Mouse (Mus musculus) small intestine, adult 2 months (tissue): Measurements from ENCODE around the gene Gnas.

Experiments used
- CTCF ChIP-seq: fragments of 200-500 bp; IDR thresholded peaks from 2 replicates; pipeline ENCODE4 v1.5.1; 2012; ENCODE audit warnings: low read depth, mild to moderate bottlenecking, control low read depth, inconsistent platforms, low read length, moderate library complexity, mixed read lengths; ENCODE audit not compliant: insufficient replicate concordance, insufficient read length; ENCODE audit errors: extremely low read depth
- POLR2A ChIP-seq: fragments of 200-500 bp; IDR thresholded peaks from 2 replicates; pipeline ENCODE4 v1.6.1; 2012; ENCODE audit warnings: low read depth, mild to moderate bottlenecking, control low read depth, inconsistent platforms, low read length, moderate library complexity

DNA sequence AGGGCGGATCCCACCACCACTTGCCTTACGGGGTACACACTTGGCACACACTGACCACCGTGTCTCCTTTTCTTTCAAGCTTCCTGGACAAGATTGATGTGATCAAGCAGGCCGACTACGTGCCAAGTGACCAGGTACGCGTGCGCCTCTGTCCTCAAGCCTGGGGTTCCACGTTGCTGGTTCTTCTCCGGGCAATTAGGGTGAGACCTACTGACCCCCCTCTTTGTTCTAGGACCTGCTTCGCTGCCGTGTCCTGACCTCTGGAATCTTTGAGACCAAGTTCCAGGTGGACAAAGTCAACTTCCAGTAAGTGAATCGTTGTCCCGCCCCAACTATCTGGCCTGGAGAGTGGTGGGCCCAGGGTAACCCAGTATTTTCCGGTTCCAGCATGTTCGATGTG is 60.9 kb downstream of the Gnas start:
- TF ChIP-seq CTCF: no peak
- TF ChIP-seq POLR2A: no peak
